Mouse (Mus musculus): ENCODE data around the gene Dtl.

Dtl gene

GRCm38 (mm10) chr1:191574871-191575457 lies 380 bp downstream of the Dtl start:
- no peak for DNase-seq

- no peak for DNase-seq
Measured at GRCm38 (mm10) chr1:191573906-191574639, 1.3 kb downstream of the Dtl start.

- DNase-seq = no peak
Measured at GRCm38 (mm10) chr1:191570415-191570814, 4.9 kb downstream of the Dtl start.

GRCm38 (mm10) chr1:191569625-191570024 lies 5.7 kb downstream of the Dtl start:
- no peak for DNase-seq

- DNase-seq = no peak
Measured at GRCm38 (mm10) chr1:191567859-191568258, 7.5 kb downstream of the Dtl start.

- peak; percentile 6 for DNase-seq
Measured at GRCm38 (mm10) chr1:191562823-191563365, 12.4 kb downstream of the Dtl start.

- DNase-seq = no peak
Measured at GRCm38 (mm10) chr1:191559779-191560178, 15.6 kb downstream of the Dtl start.

- DNase-seq = no peak
Measured at GRCm38 (mm10) chr1:191557109-191557508, 18.2 kb downstream of the Dtl start.

GRCm38 (mm10) chr1:191550786-191551185 lies 24.6 kb downstream of the Dtl start:
- no peak for DNase-seq

GRCm38 (mm10) chr1:191543747-191544146 lies 31.6 kb downstream of the Dtl start:
- DNase-seq = no peak

- no peak for DNase-seq
Measured at GRCm38 (mm10) chr1:191541619-191542018, 33.7 kb downstream of the Dtl start.

- no peak for DNase-seq
Measured at GRCm38 (mm10) chr1:191541014-191541413, 34.3 kb downstream of the Dtl start.

GRCm38 (mm10) chr1:191540300-191540699 lies 35.0 kb downstream of the Dtl start:
- DNase-seq = no peak

- DNase-seq = no peak
Measured at GRCm38 (mm10) chr1:191534896-191535295, 40.4 kb downstream of the Dtl start.

- no peak for DNase-seq
Measured at GRCm38 (mm10) chr1:191531023-191531422, 44.3 kb downstream of the Dtl start.

- DNase-seq = no peak
Measured at GRCm38 (mm10) chr1:191529406-191529805, 45.9 kb downstream of the Dtl start.

- no peak for DNase-seq
Measured at GRCm38 (mm10) chr1:191527921-191528612, 47.3 kb downstream of the Dtl start.

GRCm38 (mm10) chr1:191527089-191527488 lies 48.3 kb downstream of the Dtl start:
- no peak for DNase-seq

- no peak for DNase-seq
Measured at GRCm38 (mm10) chr1:191521395-191521794, 53.9 kb downstream of the Dtl start.

GRCm38 (mm10) chr1:191520669-191521068 lies 54.7 kb downstream of the Dtl start:
- no peak for DNase-seq

GRCm38 (mm10) chr1:191520194-191520593 lies 55.1 kb downstream of the Dtl start:
- no peak for DNase-seq

GRCm38 (mm10) chr1:191519329-191520066 lies 55.8 kb downstream of the Dtl start:
- DNase-seq = no peak

GRCm38 (mm10) chr1:191518911-191519310 lies 56.4 kb downstream of the Dtl start:
- no peak for DNase-seq

Data from cerebellum, adult 11-12 months (tissue).